Mouse (Mus musculus): ENCODE results near the gene Timm9. TPM values are rescaled to one million over a fixed set of nuclear protein-coding genes. Genes with fewer than 3 reads are reported as not detected.
A peak's percentile ranks its signal among the peaks of the same experiment; 100 is the strongest.
"Not testable (repeated sequence)": the region's sequence is repeated elsewhere in the genome, so short reads cannot be mapped to it uniquely, and the experiment has no call there.

Gene Timm9
- polyA plus RNA-seq, 1 experiment from 2014 or later: 81.0 TPM

GRCm38 (mm10) chr12:71116411-71116810 is 20.1 kb downstream of the Timm9 start:
- H3K9ac ChIP-seq (ENCODE audit: low read depth, low read length): no peak overlapping the region
- no peaks in the 10 kb centered on the region for H3K4me1 ChIP-seq (ENCODE audit: control insufficient read depth, insufficient read depth, low read length)
- ATAC-seq (ENCODE audit: low read depth): no peak
- H3K4me2 ChIP-seq (ENCODE audit: low read depth, low read length): no peak overlapping the region
- DNase-seq (ENCODE audit: low spot score): no peak
- 73% methylated on average over 5 of the region's 5 CpGs for WGBS
- H3K9me3 ChIP-seq (ENCODE audit: control insufficient read depth, low read length): no peaks in the 10 kb centered on the region
- H3K27me3 ChIP-seq (replicated peaks; ENCODE audit: control insufficient read depth, insufficient read depth, low read length): no peaks in the 10 kb centered on the region
- no peak overlapping the region for H3K27ac ChIP-seq (replicated peaks; ENCODE audit: low read depth, low read length)
- no peaks in the 10 kb centered on the region for H3K36me3 ChIP-seq (ENCODE audit: control insufficient read depth, insufficient read depth, low read length)
- H3K4me3 ChIP-seq (ENCODE audit: low read depth, low read length): no peak overlapping the region

- Histone ChIP-seq H3K4me2 (ENCODE audit: low read depth, low read length) (0 out of 2 replicates have a peak overlapping the region, but pooled peaks have one; percentile 12), H3K36me3 (ENCODE audit: control insufficient read depth, insufficient read depth, low read length) (no peaks in the 10 kb centered on the region), H3K4me1 (ENCODE audit: control insufficient read depth, insufficient read depth, low read length) (no peaks in the 10 kb centered on the region), H3K27me3 (replicated peaks; ENCODE audit: control insufficient read depth, insufficient read depth, low read length) (no peaks in the 10 kb centered on the region), H3K4me3 (ENCODE audit: low read depth, low read length) (no peak overlapping the region), H3K9me3 (ENCODE audit: control insufficient read depth, low read length) (no peaks in the 10 kb centered on the region), H3K27ac (replicated peaks; ENCODE audit: low read depth, low read length) (no peak overlapping the region), H3K9ac (ENCODE audit: low read depth, low read length) (no peak overlapping the region)
- DNase-seq (ENCODE audit: low spot score): peak; percentile 75
- WGBS: 41% methylated on average over 12 of the region's 12 CpGs
- ATAC-seq (ENCODE audit: low read depth): peak; percentile 72; the same call in 1 of the 2 replicates
Measured at GRCm38 (mm10) chr12:71113675-71114288, 22.7 kb downstream of the Timm9 start.

GRCm38 (mm10) chr12:71113074-71113473 is 23.4 kb downstream of the Timm9 start:
- Histone ChIP-seq H3K27ac (replicated peaks; ENCODE audit: low read depth, low read length) (no peak overlapping the region), H3K36me3 (ENCODE audit: control insufficient read depth, insufficient read depth, low read length) (no peaks in the 10 kb centered on the region), H3K4me3 (ENCODE audit: low read depth, low read length) (no peak overlapping the region), H3K4me2 (ENCODE audit: low read depth, low read length) (no peak overlapping the region), H3K9me3 (ENCODE audit: control insufficient read depth, low read length) (no peaks in the 10 kb centered on the region), H3K4me1 (ENCODE audit: control insufficient read depth, insufficient read depth, low read length) (no peaks in the 10 kb centered on the region), H3K9ac (ENCODE audit: low read depth, low read length) (no peak overlapping the region), H3K27me3 (replicated peaks; ENCODE audit: control insufficient read depth, insufficient read depth, low read length) (no peaks in the 10 kb centered on the region)
- WGBS: 72% methylated on average over 10 of the region's 10 CpGs
- peak; percentile 16 for DNase-seq (ENCODE audit: low spot score)
- ATAC-seq (ENCODE audit: low read depth): no peak; the same call in 1 of the 2 replicates

GRCm38 (mm10) chr12:71111331-71111730 is 25.2 kb downstream of the Timm9 start, which contains the start of gene Tomm20l:
Gene Tomm20l, plus strand, starts transcription at chr12:71111428.
- WGBS: 10% methylated on average over 28 of the region's 33 CpGs
- Histone ChIP-seq H3K9ac (ENCODE audit: low read depth, low read length) (peak within 1 kb of the TSS; percentile 47), H3K36me3 (ENCODE audit: control insufficient read depth, insufficient read depth, low read length) (no peaks in the 10 kb centered on the region), H3K4me3 (ENCODE audit: low read depth, low read length) (peak within 1 kb of the TSS; percentile 19), H3K4me1 (ENCODE audit: control insufficient read depth, insufficient read depth, low read length) (no peaks in the 10 kb centered on the region), H3K4me2 (ENCODE audit: low read depth, low read length) (peak within 1 kb of the TSS; percentile 52), H3K27ac (replicated peaks; ENCODE audit: low read depth, low read length) (no peak within 1 kb of the TSS), H3K9me3 (ENCODE audit: control insufficient read depth, low read length) (no peaks in the 10 kb centered on the region), H3K27me3 (replicated peaks; ENCODE audit: control insufficient read depth, insufficient read depth, low read length) (no peaks in the 10 kb centered on the region)
- peak; percentile 4 for DNase-seq (ENCODE audit: low spot score)
- ATAC-seq (ENCODE audit: low read depth): 0 out of 2 replicates have a peak, but pooled peaks have one; percentile 41

- no peak for DNase-seq (ENCODE audit: low spot score)
- no peak for ATAC-seq (ENCODE audit: low read depth)
- WGBS: 86% methylated on average over 6 of the region's 6 CpGs
- H3K27ac ChIP-seq (replicated peaks; ENCODE audit: low read depth, low read length): no peak overlapping the region
- no peaks in the 10 kb centered on the region for H3K4me1 ChIP-seq (ENCODE audit: control insufficient read depth, insufficient read depth, low read length)
- no peak overlapping the region for H3K4me3 ChIP-seq (ENCODE audit: low read depth, low read length)
- H3K36me3 ChIP-seq (ENCODE audit: control insufficient read depth, insufficient read depth, low read length): no peaks in the 10 kb centered on the region
- no peak overlapping the region for H3K4me2 ChIP-seq (ENCODE audit: low read depth, low read length)
- no peaks in the 10 kb centered on the region for H3K27me3 ChIP-seq (replicated peaks; ENCODE audit: control insufficient read depth, insufficient read depth, low read length)
- no peaks in the 10 kb centered on the region for H3K9me3 ChIP-seq (ENCODE audit: control insufficient read depth, low read length)
- H3K9ac ChIP-seq (ENCODE audit: low read depth, low read length): no peak overlapping the region
Measured at GRCm38 (mm10) chr12:71107216-71107771, 29.2 kb downstream of the Timm9 start.

- not testable (repeated sequence) for H3K9ac ChIP-seq (ENCODE audit: low read depth, low read length); H3K27ac ChIP-seq (replicated peaks; ENCODE audit: low read depth, low read length); H3K4me3 ChIP-seq (ENCODE audit: low read depth, low read length); ATAC-seq (ENCODE audit: low read depth); H3K36me3 ChIP-seq (ENCODE audit: control insufficient read depth, insufficient read depth, low read length); DNase-seq (ENCODE audit: low spot score); H3K9me3 ChIP-seq (ENCODE audit: control insufficient read depth, low read length); H3K4me2 ChIP-seq (ENCODE audit: low read depth, low read length); H3K4me1 ChIP-seq (ENCODE audit: control insufficient read depth, insufficient read depth, low read length); H3K27me3 ChIP-seq (replicated peaks; ENCODE audit: control insufficient read depth, insufficient read depth, low read length)
- whole genome bisulfite sequencing: 82% methylated on average over 4 of the region's 4 CpGs
Measured at GRCm38 (mm10) chr12:71104275-71104674, 32.2 kb downstream of the Timm9 start.

- Histone ChIP-seq H3K4me3 (ENCODE audit: low read depth, low read length) (no peak overlapping the region), H3K9ac (ENCODE audit: low read depth, low read length) (no peak overlapping the region), H3K36me3 (ENCODE audit: control insufficient read depth, insufficient read depth, low read length) (peaks cover 22% of the 10 kb centered on the region; the same call in 1 of the 2 replicates), H3K9me3 (ENCODE audit: control insufficient read depth, low read length) (no peaks in the 10 kb centered on the region), H3K4me1 (ENCODE audit: control insufficient read depth, insufficient read depth, low read length) (no peaks in the 10 kb centered on the region), H3K27ac (replicated peaks; ENCODE audit: low read depth, low read length) (no peak overlapping the region), H3K27me3 (replicated peaks; ENCODE audit: control insufficient read depth, insufficient read depth, low read length) (no peaks in the 10 kb centered on the region), H3K4me2 (ENCODE audit: low read depth, low read length) (no peak overlapping the region)
- WGBS: 87% methylated on average over 8 of the region's 8 CpGs
- ATAC-seq (ENCODE audit: low read depth) (no peak), DNase-seq (ENCODE audit: low spot score) (no peak)
Measured at GRCm38 (mm10) chr12:71086331-71086730, 50.2 kb downstream of the Timm9 start.
